Mouse (Mus musculus) stomach, postnatal 0 days (tissue): ENCODE measurements around the gene Vwf. TPM values are rescaled to one million over a fixed set of nuclear protein-coding genes. Genes with fewer than 3 reads are reported as not detected.

Source experiments
- ATAC-seq: fragments of 200-750 bp; cut with Nextera tagmentation; 2 replicates; pipeline ENCODE4 v1.8.0; 2017; ENCODE audit not compliant: low FRiP score, low TSS enrichment
- DNase-seq: peaks from one replicate; pipeline ENCODE4 v3.0.0-alpha.2; 2016; ENCODE audit warnings: low spot score
- H3K27ac ChIP-seq: fragments of 300-500 bp; sonication (generic); replicated peaks from 2 replicates; pipeline ENCODE4 v1.5.1; 2014; ENCODE audit warnings: mild to moderate bottlenecking, control low read depth
- H3K27me3 ChIP-seq: fragments of 300-500 bp; sonication (generic); 2 replicates; pipeline ENCODE4 v1.6.1; 2014; ENCODE audit warnings: low read length; ENCODE audit not compliant: control insufficient read depth, insufficient read depth
- H3K36me3 ChIP-seq: fragments of 300-500 bp; sonication (generic); 2 replicates; pipeline ENCODE4 v1.6.1; 2014; ENCODE audit warnings: low read length, mixed read lengths; ENCODE audit not compliant: control insufficient read depth, insufficient read depth
- H3K4me1 ChIP-seq: fragments of 300-500 bp; sonication (generic); replicated peaks from 2 replicates; pipeline ENCODE4 v1.6.1; 2014; ENCODE audit warnings: antibody characterized with exemption; ENCODE audit not compliant: control insufficient read depth, insufficient read depth
- H3K4me2 ChIP-seq: fragments of 300-500 bp; sonication (generic); replicated peaks from 2 replicates; pipeline ENCODE4 v1.6.1; 2014; ENCODE audit warnings: low read depth, mild to moderate bottlenecking, control low read depth, moderate library complexity
- H3K4me3 ChIP-seq: fragments of 300-500 bp; sonication (generic); 2 replicates; pipeline ENCODE4 v1.5.1; 2014; ENCODE audit warnings: low read depth, low read length, control low read depth
- H3K9ac ChIP-seq: fragments of 300-500 bp; sonication (generic); 2 replicates; pipeline ENCODE4 v1.6.1; 2014; ENCODE audit warnings: mild to moderate bottlenecking, low read length, control low read depth, mixed read lengths
- H3K9me3 ChIP-seq: fragments of 300-500 bp; sonication (generic); 2 replicates; pipeline ENCODE4 v1.6.1; 2016; ENCODE audit warnings: low read length; ENCODE audit not compliant: control insufficient read depth
- CTCF ChIP-seq: IDR thresholded peaks from 2 replicates; pipeline ENCODE4 v1.5.1; 2016; ENCODE audit warnings: antibody characterized with exemption, low read depth, mild to moderate bottlenecking, moderate library complexity
- EP300 ChIP-seq: optimal IDR thresholded peaks from 2 replicates; pipeline ENCODE3; 2016; ENCODE audit warnings: antibody characterized with exemption
- WGBS: fragments of 180-500 bp; shearing (Covaris S2); extraction: QIAGEN DNeasy Blood & Tissue Kit; methylation state at CpG from one replicate; pipeline ENCODE4 v1.1.7; 2014; 5-methylcytosine and 5-hydroxymethylcytosine counted together
- polyA plus RNA-seq: library from polyadenylated mRNA; unstranded; fragments of >200 nt; fragmentation: Nextera tagmentation; extraction: Ambion mirVana; gene quantifications from 2 replicates; pipeline ENCODE4 v1.2.1, GENCODE M21; 2015

The Vwf gene
- polyA plus RNA-seq, 1 experiment from 2014 or later, result 7.8 TPM

- no peak for TF ChIP-seq CTCF
- no peak for TF ChIP-seq EP300
- no peaks in the 10 kb centered on the region for H3K9me3 ChIP-seq
- H3K36me3 ChIP-seq, result no peaks in the 10 kb centered on the region
- WGBS, result 1% methylated on average over 18 of the region's 20 CpGs
- H3K27me3 ChIP-seq, result no peaks in the 10 kb centered on the region
- DNase-seq, result peak; percentile 18
- H3K4me3 ChIP-seq, result no peak within 1 kb of the TSS
- H3K4me1 ChIP-seq, result no peaks in the 10 kb centered on the region
- H3K4me2 ChIP-seq, result peak within 1 kb of the TSS; percentile 39; the same call in 1 of the 2 replicates
- H3K9ac ChIP-seq, result no peak within 1 kb of the TSS
- no peak within 1 kb of the TSS for H3K27ac ChIP-seq
- ATAC-seq, result no peak
Measured at GRCm38 (mm10) chr6:125690057-125690703, 143.6 kb downstream of the Vwf start, which contains the start of gene Ano2. Ano2 (plus strand) TSS chr6:125690419.

- Histone ChIP-seq H3K9me3 (no peaks in the 10 kb centered on the region), H3K9ac (no peak overlapping the region), H3K4me3 (no peak overlapping the region), H3K27ac (no peak overlapping the region), H3K4me1 (no peaks in the 10 kb centered on the region), H3K4me2 (no peak overlapping the region), H3K27me3 (no peaks in the 10 kb centered on the region), H3K36me3 (no peaks in the 10 kb centered on the region)
- ATAC-seq, result no peak
- no peak for TF ChIP-seq EP300
- no peak for TF ChIP-seq CTCF
- WGBS, result 87% methylated on average over 2 of the region's 2 CpGs
- DNase-seq, result no peak
Measured at GRCm38 (mm10) chr6:125701146-125701545, 154.6 kb downstream of the Vwf start.

- Histone ChIP-seq H3K4me2 (no peak overlapping the region), H3K9ac (no peak overlapping the region), H3K4me3 (no peak overlapping the region), H3K36me3 (no peaks in the 10 kb centered on the region), H3K27ac (no peak overlapping the region), H3K9me3 (no peaks in the 10 kb centered on the region), H3K4me1 (no peaks in the 10 kb centered on the region), H3K27me3 (no peaks in the 10 kb centered on the region)
- TF ChIP-seq CTCF, result no peak
- ATAC-seq (no peak), DNase-seq (no peak)
- 85% methylated on average over 16 of the region's 16 CpGs for WGBS
Measured at GRCm38 (mm10) chr6:125711261-125711660, 164.7 kb downstream of the Vwf start.

- no peak overlapping the region for H3K27ac ChIP-seq
- H3K4me2 ChIP-seq, result no peak overlapping the region
- no peaks in the 10 kb centered on the region for H3K4me1 ChIP-seq
- TF ChIP-seq CTCF (peak; percentile 43), EP300 (no peak)
- H3K27me3 ChIP-seq, result no peaks in the 10 kb centered on the region
- DNase-seq, result no peak
- no peaks in the 10 kb centered on the region for H3K9me3 ChIP-seq
- ATAC-seq, result no peak
- H3K9ac ChIP-seq, result no peak overlapping the region
- H3K4me3 ChIP-seq, result no peak overlapping the region
- WGBS, result 74% methylated on average over 2 of the region's 2 CpGs
- no peaks in the 10 kb centered on the region for H3K36me3 ChIP-seq
Measured at GRCm38 (mm10) chr6:125726408-125726807, 179.8 kb downstream of the Vwf start.

GRCm38 (mm10) chr6:125727484-125727911 is 180.9 kb downstream of the Vwf start:
- Histone ChIP-seq H3K36me3 (no peaks in the 10 kb centered on the region), H3K27me3 (no peaks in the 10 kb centered on the region), H3K9me3 (no peaks in the 10 kb centered on the region), H3K4me2 (no peak overlapping the region), H3K4me3 (no peak overlapping the region), H3K27ac (no peak overlapping the region), H3K4me1 (no peaks in the 10 kb centered on the region), H3K9ac (no peak overlapping the region)
- no peak for ATAC-seq
- TF ChIP-seq EP300, result no peak
- no peak for TF ChIP-seq CTCF
- no peak for DNase-seq
- WGBS, result 67% methylated on average over 5 of the region's 5 CpGs

- H3K4me2 ChIP-seq, result no peak overlapping the region
- no peaks in the 10 kb centered on the region for H3K9me3 ChIP-seq
- no peaks in the 10 kb centered on the region for H3K4me1 ChIP-seq
- H3K27ac ChIP-seq, result no peak overlapping the region
- no peak for TF ChIP-seq CTCF
- TF ChIP-seq EP300, result no peak
- no peak for ATAC-seq
- WGBS, result 71% methylated on average over 6 of the region's 6 CpGs
- DNase-seq, result no peak
- H3K36me3 ChIP-seq, result no peaks in the 10 kb centered on the region
- H3K9ac ChIP-seq, result no peak overlapping the region
- H3K4me3 ChIP-seq, result no peak overlapping the region
- no peaks in the 10 kb centered on the region for H3K27me3 ChIP-seq
Measured at GRCm38 (mm10) chr6:125729471-125729870, 182.9 kb downstream of the Vwf start.
